Mouse (Mus musculus) limb, embryonic 15.5 days (tissue): Measurements from ENCODE around the gene Serpinb7. TPM values are rescaled to one million over a fixed set of nuclear protein-coding genes. Genes with fewer than 3 reads are reported as not detected.
A peak's percentile ranks its signal among the peaks of the same experiment; 100 is the strongest.

ENCODE experiments used
- ATAC-seq: fragments of 200-750 bp; cut with Nextera tagmentation; 2 replicates; pipeline ENCODE4 v1.8.0; 2017; ENCODE audit warnings: low read depth, moderate TSS enrichment; ENCODE audit not compliant: insufficient number of reproducible peaks, low FRiP score, low TSS enrichment
- H3K27ac ChIP-seq: fragments of 300-500 bp; sonication (generic); 2 replicates; pipeline ENCODE4 v1.5.1; 2015; ENCODE audit warnings: moderate library complexity, mild to moderate bottlenecking, inconsistent platforms
- H3K27me3 ChIP-seq: fragments of 300-500 bp; sonication (generic); 2 replicates; pipeline ENCODE4 v1.6.1; 2015; ENCODE audit warnings: inconsistent platforms
- H3K36me3 ChIP-seq: fragments of 300-500 bp; sonication (generic); 2 replicates; pipeline ENCODE4 v1.6.1; 2015; ENCODE audit warnings: inconsistent platforms
- H3K4me1 ChIP-seq: fragments of 300-500 bp; sonication (generic); 2 replicates; pipeline ENCODE4 v1.6.1; 2015; ENCODE audit warnings: inconsistent platforms
- H3K4me2 ChIP-seq: fragments of 300-500 bp; sonication (generic); 2 replicates; pipeline ENCODE4 v1.6.1; 2015; ENCODE audit warnings: mild to moderate bottlenecking, inconsistent platforms
- H3K4me3 ChIP-seq: fragments of 300-500 bp; sonication (generic); 2 replicates; pipeline ENCODE4 v1.5.1; 2015; ENCODE audit warnings: mild to moderate bottlenecking, inconsistent platforms
- H3K9ac ChIP-seq: fragments of 300-500 bp; sonication (generic); 2 replicates; pipeline ENCODE4 v1.6.1; 2015; ENCODE audit warnings: inconsistent platforms
- H3K9me3 ChIP-seq: fragments of 300-500 bp; sonication (generic); 2 replicates; pipeline ENCODE4 v1.6.1; 2016; ENCODE audit warnings: inconsistent platforms
- WGBS: fragments of 180-500 bp; shearing (Covaris S2); methylation state at CpG from one replicate; pipeline ENCODE4 v1.1.7; 2015; 5-methylcytosine and 5-hydroxymethylcytosine counted together
- polyA plus RNA-seq: library from polyadenylated mRNA; unstranded; fragments of >200 nt; fragmentation: Nextera tagmentation; extraction: Ambion mirVana; gene quantifications from 2 replicates; pipeline ENCODE4 v1.2.1, GENCODE M21; 2015

The Serpinb7 gene
- 44.6 and 46.6 TPM in 2 replicates for polyA plus RNA-seq

DNA sequence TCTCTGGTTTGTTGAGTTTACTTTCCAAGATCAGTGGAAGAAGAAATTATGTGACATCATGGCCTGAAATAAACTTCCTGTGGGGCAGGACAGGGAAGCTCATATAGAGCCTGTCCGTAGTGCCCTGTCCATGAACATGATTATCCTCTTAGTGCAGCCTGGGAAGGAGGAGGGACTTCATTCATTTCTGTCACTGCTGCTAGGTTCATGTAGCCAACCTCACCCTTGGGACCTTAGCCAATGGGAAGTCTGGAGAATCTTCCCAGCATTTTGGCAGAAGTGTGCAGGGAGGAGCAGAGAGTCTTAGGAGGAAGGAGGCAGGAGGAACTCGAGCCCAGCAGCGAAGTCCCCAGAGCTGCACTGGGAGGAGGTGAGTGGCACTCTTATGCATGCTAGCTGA is at the start of gene Serpinb7:
TSS of gene Serpinb7 (plus strand) at position 301 of the 400 bp plus-strand sequence.
- Histone ChIP-seq H3K9me3 (no peaks in the 10 kb centered on the region), H3K4me2 (no peak within 1 kb of the TSS), H3K4me1 (no peaks in the 10 kb centered on the region), H3K36me3 (no peaks in the 10 kb centered on the region), H3K27me3 (no peaks in the 10 kb centered on the region), H3K4me3 (no peak within 1 kb of the TSS), H3K9ac (no peak within 1 kb of the TSS), H3K27ac (no peak within 1 kb of the TSS)
- ATAC-seq: no peak
- 77% methylated on average over 3 of the region's 3 CpGs for WGBS

DNA sequence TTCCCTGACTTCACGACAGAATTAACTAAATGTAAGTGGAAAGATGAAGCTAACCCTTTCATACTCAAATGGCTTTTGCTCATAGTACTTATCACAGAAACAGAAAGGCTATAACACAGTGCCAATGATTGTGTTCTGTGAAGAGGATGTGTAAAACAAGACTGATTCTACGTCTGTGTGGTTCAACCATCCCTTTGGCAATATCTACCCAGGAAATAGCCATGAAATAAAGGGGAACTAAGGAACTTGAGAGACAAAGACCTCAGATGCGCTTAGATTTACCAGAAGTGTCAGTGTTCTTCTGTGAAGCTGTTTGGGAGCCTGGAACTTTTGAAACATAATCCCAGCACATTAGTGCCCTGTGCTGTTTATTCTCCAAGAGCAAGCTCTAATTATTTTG is 49.1 kb upstream of the Serpinb7 start:
- 31% methylated on average over 3 of the region's 3 CpGs for WGBS
- H3K27me3 ChIP-seq: no peaks in the 10 kb centered on the region
- H3K9me3 ChIP-seq: no peaks in the 10 kb centered on the region
- ATAC-seq: no peak
- no peak overlapping the region for H3K4me3 ChIP-seq
- H3K36me3 ChIP-seq: no peaks in the 10 kb centered on the region
- no peak overlapping the region for H3K27ac ChIP-seq
- no peaks in the 10 kb centered on the region for H3K4me1 ChIP-seq
- no peak overlapping the region for H3K4me2 ChIP-seq
- no peak overlapping the region for H3K9ac ChIP-seq

DNA sequence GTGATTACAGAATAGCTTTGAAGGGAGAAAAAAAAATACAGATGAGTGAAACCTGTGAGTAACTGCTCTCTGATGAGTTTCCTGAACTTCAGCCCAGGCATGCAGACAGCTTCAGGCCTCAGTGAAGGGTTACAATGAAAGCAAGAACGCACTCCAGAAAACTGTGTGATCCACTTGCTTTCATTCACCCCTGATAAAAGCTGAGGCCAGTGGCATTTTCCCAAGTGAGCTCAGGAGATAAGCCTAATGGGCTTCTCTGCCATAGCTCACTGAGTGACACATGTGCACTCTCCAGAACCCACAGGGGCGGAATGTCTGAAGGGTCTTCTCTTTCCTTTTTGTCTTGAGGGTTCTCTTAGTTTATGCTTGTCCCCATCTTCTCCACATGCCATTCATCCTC is 48.3 kb upstream of the Serpinb7 start:
- Histone ChIP-seq H3K9ac (no peak overlapping the region), H3K27ac (no peak overlapping the region), H3K4me2 (no peak overlapping the region), H3K36me3 (no peaks in the 10 kb centered on the region), H3K9me3 (no peaks in the 10 kb centered on the region), H3K4me1 (no peaks in the 10 kb centered on the region), H3K4me3 (no peak overlapping the region), H3K27me3 (no peaks in the 10 kb centered on the region)
- no peak for ATAC-seq
- 70% methylated on average over 2 of the region's 2 CpGs for WGBS

DNA sequence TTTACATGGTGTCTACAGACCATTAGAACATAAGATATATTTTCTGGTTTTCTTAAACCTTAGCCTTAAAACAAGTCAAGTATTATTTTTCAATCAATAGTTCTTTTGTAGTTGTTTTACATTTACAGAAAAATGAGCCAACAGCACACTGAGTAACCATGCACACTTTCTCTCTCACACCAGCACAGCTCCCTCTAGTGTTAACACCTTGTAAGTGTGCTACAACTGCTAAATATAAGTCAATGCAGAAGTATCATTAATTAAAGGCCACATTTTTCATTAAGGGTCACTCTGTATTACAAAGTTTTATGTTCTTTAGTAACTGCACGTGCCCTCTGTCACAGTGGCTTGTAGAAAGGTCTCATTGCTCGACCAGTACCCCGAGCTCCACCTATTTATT is 46.4 kb upstream of the Serpinb7 start:
- Histone ChIP-seq H3K9ac (no peak overlapping the region), H3K4me1 (no peaks in the 10 kb centered on the region), H3K9me3 (no peaks in the 10 kb centered on the region), H3K4me3 (no peak overlapping the region), H3K36me3 (no peaks in the 10 kb centered on the region), H3K27me3 (no peaks in the 10 kb centered on the region), H3K27ac (no peak overlapping the region), H3K4me2 (no peak overlapping the region)
- no peak for ATAC-seq
- 40% methylated on average over 3 of the region's 3 CpGs for WGBS

DNA sequence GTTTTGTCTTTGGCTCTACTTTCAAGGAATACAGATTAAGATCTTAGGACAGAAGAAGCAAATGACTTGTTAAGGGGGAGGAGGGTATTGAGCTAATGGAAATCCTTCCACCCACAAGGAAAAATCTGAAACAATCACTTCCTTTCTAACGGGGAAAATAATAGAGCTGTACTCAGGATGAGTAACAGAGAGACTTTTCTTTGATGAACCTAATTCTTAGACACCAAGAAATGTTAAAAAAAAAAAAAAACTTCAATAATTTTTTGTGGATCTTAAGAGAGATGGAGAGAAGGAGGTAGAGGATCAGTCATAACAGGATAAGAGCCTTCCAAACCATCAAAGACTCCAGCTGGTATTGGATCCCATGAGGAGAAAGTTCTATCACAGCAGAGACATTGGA is 38.6 kb upstream of the Serpinb7 start, which contains the start of gene Serpinb11:
TSS of gene Serpinb11 (plus strand) at position 301 of the 400 bp plus-strand sequence.
- ATAC-seq: no peak
- WGBS: 60% methylated on average over 1 of the region's 1 CpGs
- Histone ChIP-seq H3K27me3 (no peaks in the 10 kb centered on the region), H3K9me3 (no peaks in the 10 kb centered on the region), H3K27ac (no peak within 1 kb of the TSS), H3K4me3 (no peak within 1 kb of the TSS), H3K4me1 (no peaks in the 10 kb centered on the region), H3K4me2 (no peak within 1 kb of the TSS), H3K36me3 (no peaks in the 10 kb centered on the region), H3K9ac (no peak within 1 kb of the TSS)

DNA sequence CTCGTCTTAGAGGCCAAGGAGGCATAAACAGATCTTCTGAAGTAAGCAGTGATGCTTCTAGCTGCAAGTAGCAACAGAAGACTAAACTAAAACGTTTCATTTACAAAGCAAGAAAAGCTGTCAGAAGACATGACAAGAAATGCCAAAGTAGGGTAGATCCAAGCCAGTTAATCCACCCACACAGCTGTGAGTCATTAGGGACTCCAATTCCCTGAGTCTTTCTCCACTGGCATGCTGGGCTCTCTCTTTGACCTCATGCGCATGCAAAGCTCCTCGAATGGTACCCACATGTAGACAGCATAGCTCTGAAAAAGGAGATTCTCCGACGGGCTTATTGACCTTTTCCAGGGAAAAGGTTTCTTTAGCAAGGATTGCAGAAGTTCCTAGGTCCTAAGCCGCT is 33.5 kb upstream of the Serpinb7 start:
- Histone ChIP-seq H3K9me3 (no peaks in the 10 kb centered on the region), H3K4me1 (peaks cover 2% of the 10 kb centered on the region; the same call in 1 of the 2 replicates), H3K4me2 (no peak overlapping the region), H3K9ac (no peak overlapping the region), H3K27ac (no peak overlapping the region), H3K4me3 (no peak overlapping the region), H3K36me3 (no peaks in the 10 kb centered on the region), H3K27me3 (no peaks in the 10 kb centered on the region)
- 48% methylated on average over 7 of the region's 7 CpGs for WGBS
- no peak for ATAC-seq

DNA sequence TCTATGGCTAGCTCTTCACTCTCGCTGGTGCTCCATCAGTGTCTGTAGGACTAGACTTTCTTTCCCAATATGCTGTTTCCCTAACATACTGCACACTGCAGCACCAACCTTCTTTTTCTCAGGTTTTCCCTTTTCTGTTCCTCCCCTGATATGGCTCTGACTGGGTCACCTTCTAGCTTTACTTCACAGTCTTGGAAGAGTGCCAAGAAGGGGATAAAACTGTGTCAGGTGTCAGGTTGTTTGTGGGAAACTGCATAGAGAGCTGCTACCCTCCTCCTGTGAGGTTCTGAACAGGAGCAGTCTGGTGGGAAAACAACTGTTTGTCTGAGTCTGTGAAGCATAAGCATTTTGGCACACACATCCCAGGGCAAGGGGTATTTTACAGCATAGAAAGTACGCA is 30.5 kb upstream of the Serpinb7 start:
- no peak overlapping the region for H3K4me3 ChIP-seq
- H3K9ac ChIP-seq: no peak overlapping the region
- H3K27ac ChIP-seq: no peak overlapping the region
- H3K27me3 ChIP-seq: no peaks in the 10 kb centered on the region
- 51% methylated on average over 2 of the region's 2 CpGs for WGBS
- H3K9me3 ChIP-seq: no peaks in the 10 kb centered on the region
- ATAC-seq: peak; percentile 44; the same call in 1 of the 2 replicates
- H3K4me2 ChIP-seq: no peak overlapping the region
- H3K36me3 ChIP-seq: no peaks in the 10 kb centered on the region
- peaks cover 2% of the 10 kb centered on the region; the same call in 1 of the 2 replicates for H3K4me1 ChIP-seq

DNA sequence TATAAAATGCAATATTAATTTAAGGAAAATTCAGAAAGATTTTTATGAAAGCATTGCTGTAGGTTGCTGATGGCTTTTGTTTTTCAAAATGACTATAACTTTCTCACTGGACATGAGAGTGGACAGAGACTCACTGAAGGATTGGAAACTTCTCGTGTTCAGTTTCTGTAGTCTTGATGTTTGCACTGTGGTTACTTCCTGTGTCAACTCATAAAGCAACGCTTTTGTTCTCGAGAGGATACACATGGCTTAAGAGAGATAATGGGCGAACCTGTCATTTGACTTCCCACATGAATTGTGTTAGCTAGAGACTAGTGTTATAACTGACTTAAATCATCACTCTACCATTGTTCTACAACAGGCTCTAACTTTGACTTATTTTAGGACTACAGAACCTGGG is 22.5 kb upstream of the Serpinb7 start:
- Histone ChIP-seq H3K27me3 (no peaks in the 10 kb centered on the region), H3K9ac (no peak overlapping the region), H3K4me3 (no peak overlapping the region), H3K27ac (no peak overlapping the region), H3K36me3 (no peaks in the 10 kb centered on the region), H3K4me2 (no peak overlapping the region), H3K9me3 (no peaks in the 10 kb centered on the region), H3K4me1 (no peaks in the 10 kb centered on the region)
- ATAC-seq: no peak
- WGBS: 75% methylated on average over 4 of the region's 4 CpGs

DNA sequence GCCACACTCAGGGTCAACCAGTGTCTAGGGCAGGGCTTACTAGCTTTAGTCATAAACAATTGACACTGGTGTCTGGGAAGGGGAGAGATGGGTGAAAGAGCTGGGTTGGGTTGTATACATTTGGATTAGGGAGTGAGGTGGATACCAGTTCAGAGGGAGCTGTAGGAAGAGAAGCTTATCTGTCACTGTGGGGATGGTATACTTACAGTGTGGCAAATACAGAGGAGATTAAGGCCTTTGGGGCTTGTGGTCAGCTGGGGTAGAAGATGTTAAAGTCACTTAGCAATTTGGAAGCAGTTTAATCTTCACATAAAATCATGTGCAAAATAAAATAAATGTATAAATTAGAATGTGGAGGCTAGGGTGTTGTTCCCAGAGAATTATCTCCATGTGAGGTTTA is 21.1 kb upstream of the Serpinb7 start:
- Histone ChIP-seq H3K9me3 (no peaks in the 10 kb centered on the region), H3K4me1 (no peaks in the 10 kb centered on the region), H3K4me2 (no peak overlapping the region), H3K4me3 (no peak overlapping the region), H3K27me3 (no peaks in the 10 kb centered on the region), H3K36me3 (no peaks in the 10 kb centered on the region), H3K9ac (no peak overlapping the region), H3K27ac (no peak overlapping the region)
- ATAC-seq: no peak

DNA sequence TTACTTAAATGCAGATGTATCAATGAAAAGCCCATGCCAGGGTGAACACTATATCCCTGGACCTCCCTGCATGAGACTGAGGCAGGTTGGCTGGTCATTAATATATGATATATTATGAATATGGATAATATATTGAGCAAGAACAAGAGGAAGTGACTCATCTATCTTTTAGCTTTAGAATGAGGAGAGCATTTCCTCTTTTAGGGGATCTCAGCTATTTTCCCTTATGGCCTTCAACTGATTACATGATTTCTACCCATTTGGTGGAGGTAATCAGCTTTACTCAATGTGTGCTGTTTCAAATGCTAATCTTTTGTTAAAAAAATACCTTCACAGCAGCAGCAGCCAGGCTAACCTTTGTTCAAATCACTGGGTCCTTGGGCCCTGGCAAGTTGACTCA is 18.0 kb upstream of the Serpinb7 start:
- no peaks in the 10 kb centered on the region for H3K27me3 ChIP-seq
- no peak overlapping the region for H3K4me2 ChIP-seq
- no peaks in the 10 kb centered on the region for H3K36me3 ChIP-seq
- no peak overlapping the region for H3K27ac ChIP-seq
- H3K4me1 ChIP-seq: no peaks in the 10 kb centered on the region
- ATAC-seq: no peak
- no peak overlapping the region for H3K4me3 ChIP-seq
- H3K9ac ChIP-seq: no peak overlapping the region
- H3K9me3 ChIP-seq: no peaks in the 10 kb centered on the region

DNA sequence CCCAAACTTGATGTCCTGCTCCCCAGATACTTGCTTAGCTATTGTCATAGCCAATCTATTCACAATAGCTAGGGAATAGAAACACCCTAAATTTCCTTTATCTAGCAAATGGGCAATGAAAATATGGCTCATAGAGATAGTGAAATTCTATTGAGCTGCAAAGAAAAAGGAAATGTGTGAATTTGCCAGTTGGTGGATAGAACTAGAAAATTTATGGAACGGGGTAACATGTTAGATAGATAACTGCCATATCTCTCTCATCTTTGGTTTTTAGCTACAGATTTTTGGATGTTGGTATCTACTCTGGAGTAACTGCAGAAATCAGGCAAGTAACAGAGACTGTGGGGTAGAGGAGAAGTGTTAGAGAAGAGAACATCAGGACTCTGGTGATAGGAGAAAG is 17.1 kb upstream of the Serpinb7 start:
- H3K4me2 ChIP-seq: no peak overlapping the region
- no peaks in the 10 kb centered on the region for H3K27me3 ChIP-seq
- WGBS: 85% methylated on average over 1 of the region's 1 CpGs
- H3K4me3 ChIP-seq: no peak overlapping the region
- ATAC-seq: no peak
- no peak overlapping the region for H3K9ac ChIP-seq
- H3K9me3 ChIP-seq: no peaks in the 10 kb centered on the region
- H3K4me1 ChIP-seq: no peaks in the 10 kb centered on the region
- no peak overlapping the region for H3K27ac ChIP-seq
- no peaks in the 10 kb centered on the region for H3K36me3 ChIP-seq

DNA sequence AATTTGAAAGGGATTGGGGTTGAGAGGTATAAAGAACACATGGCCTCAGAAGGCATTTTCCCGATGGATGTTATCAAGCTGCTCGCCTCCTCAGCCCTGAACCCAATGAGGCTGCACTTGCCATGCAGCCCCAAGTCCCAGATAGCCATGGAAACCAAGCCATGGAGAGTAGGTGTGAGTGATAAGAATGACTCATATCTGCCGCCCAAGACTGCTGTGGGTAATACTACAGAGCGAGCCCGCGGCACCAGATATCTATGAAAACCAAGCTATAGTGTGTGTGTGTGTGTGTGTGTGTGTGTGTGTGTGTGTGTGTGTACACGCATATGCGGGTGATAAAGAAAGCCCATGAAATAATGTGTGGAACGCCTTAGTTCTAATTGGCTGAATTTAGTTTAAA is 14.9 kb upstream of the Serpinb7 start:
- no peak overlapping the region for H3K4me2 ChIP-seq
- H3K27me3 ChIP-seq: no peaks in the 10 kb centered on the region
- H3K4me1 ChIP-seq: no peaks in the 10 kb centered on the region
- H3K4me3 ChIP-seq: no peak overlapping the region
- no peak overlapping the region for H3K9ac ChIP-seq
- no peak overlapping the region for H3K27ac ChIP-seq
- WGBS: 90% methylated on average over 9 of the region's 9 CpGs
- no peaks in the 10 kb centered on the region for H3K9me3 ChIP-seq
- no peaks in the 10 kb centered on the region for H3K36me3 ChIP-seq
- ATAC-seq: no peak

DNA sequence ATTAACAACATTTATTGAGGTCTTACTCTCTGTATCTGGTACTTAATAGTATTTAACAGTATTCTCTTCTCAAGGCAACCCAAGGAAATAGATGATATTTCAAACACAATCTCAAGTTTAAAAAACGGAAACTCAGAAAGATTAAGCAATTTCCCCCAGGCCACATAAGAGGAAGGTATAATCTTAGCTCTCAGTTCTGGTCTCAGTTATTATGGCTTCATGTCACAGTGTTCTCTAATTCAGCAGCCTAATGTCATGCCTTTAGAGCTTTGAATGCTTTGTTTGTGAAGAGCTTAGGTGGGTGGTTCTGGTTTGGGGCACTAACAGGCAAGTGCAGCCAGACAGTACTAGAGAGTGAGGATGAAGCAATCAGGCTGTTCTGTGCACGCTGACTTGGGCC is 9.7 kb upstream of the Serpinb7 start:
- Histone ChIP-seq H3K4me1 (no peaks in the 10 kb centered on the region), H3K27me3 (no peaks in the 10 kb centered on the region), H3K4me2 (no peak overlapping the region), H3K4me3 (no peak overlapping the region), H3K27ac (no peak overlapping the region), H3K36me3 (no peaks in the 10 kb centered on the region), H3K9me3 (no peaks in the 10 kb centered on the region), H3K9ac (no peak overlapping the region)
- WGBS: 66% methylated on average over 2 of the region's 2 CpGs
- ATAC-seq: no peak
